Mouse (Mus musculus) hindbrain, embryonic 12.5 days (tissue): ENCODE measurements around the gene Rims3. TPM values are rescaled to one million over a fixed set of nuclear protein-coding genes. Genes with fewer than 3 reads are reported as not detected.

Experiments used
- ATAC-seq: fragments of 200-750 bp; cut with Nextera tagmentation; 2 replicates; pipeline ENCODE4 v1.8.0; 2017; ENCODE audit warnings: moderate TSS enrichment; ENCODE audit not compliant: low FRiP score
- H3K27ac ChIP-seq: fragments of 300-500 bp; sonication (generic); 2 replicates; pipeline ENCODE4 v1.5.1; 2016; ENCODE audit warnings: mild to moderate bottlenecking
- H3K27me3 ChIP-seq: fragments of 300-500 bp; sonication (generic); 2 replicates; pipeline ENCODE4 v1.6.1; 2016; ENCODE audit warnings: mild to moderate bottlenecking
- H3K36me3 ChIP-seq: fragments of 300-500 bp; sonication (generic); 2 replicates; pipeline ENCODE4 v1.6.1; 2016; ENCODE audit warnings: mild to moderate bottlenecking
- H3K4me1 ChIP-seq: fragments of 300-500 bp; sonication (generic); 2 replicates; pipeline ENCODE4 v1.6.1; 2016
- H3K4me2 ChIP-seq: fragments of 300-500 bp; sonication (generic); replicated peaks from 2 replicates; pipeline ENCODE4 v1.6.1; 2016; ENCODE audit warnings: mild to moderate bottlenecking
- H3K4me3 ChIP-seq: fragments of 300-500 bp; sonication (generic); 2 replicates; pipeline ENCODE4 v1.5.1; 2016; ENCODE audit warnings: mild to moderate bottlenecking
- H3K9ac ChIP-seq: fragments of 300-500 bp; sonication (generic); 2 replicates; pipeline ENCODE4 v1.6.1; 2016; ENCODE audit warnings: mild to moderate bottlenecking, moderate library complexity
- H3K9me3 ChIP-seq: fragments of 300-500 bp; sonication (generic); replicated peaks from 2 replicates; pipeline ENCODE4 v1.6.1; 2016; ENCODE audit warnings: mild to moderate bottlenecking
- WGBS: fragments of 180-500 bp; shearing (Covaris S2); methylation state at CpG from one replicate; pipeline ENCODE4 v1.1.7; 2016; 5-methylcytosine and 5-hydroxymethylcytosine counted together
- polyA plus RNA-seq: library from polyadenylated mRNA; unstranded; fragments of >200 nt; fragmentation: Nextera tagmentation; extraction: Ambion mirVana; gene quantifications from 2 replicates; pipeline ENCODE4 v1.2.1, GENCODE M21; 2016

The Rims3 gene
- polyA plus RNA-seq, 1 experiment from 2014 or later: 9.2 TPM

- peaks cover 25% of the 10 kb centered on the region for H3K4me1 ChIP-seq
- H3K4me3 ChIP-seq: no peak overlapping the region
- H3K4me2 ChIP-seq: peak overlapping the region; percentile 22
- 46% methylated on average over 5 of the region's 5 CpGs for WGBS
- no peak overlapping the region for H3K9ac ChIP-seq
- H3K27ac ChIP-seq: peak overlapping the region; percentile 61; the same call in 1 of the 2 replicates
- ATAC-seq: peak; percentile 11; the same call in 1 of the 2 replicates
- no peaks in the 10 kb centered on the region for H3K36me3 ChIP-seq
- peaks cover 37% of the 10 kb centered on the region for H3K27me3 ChIP-seq
- no peaks in the 10 kb centered on the region for H3K9me3 ChIP-seq
Measured at GRCm38 (mm10) chr4:120856376-120856775, 1.8 kb downstream of the Rims3 start.

GRCm38 (mm10) chr4:120859865-120860264, 5.2 kb downstream of the Rims3 start:
- H3K9me3 ChIP-seq: no peaks in the 10 kb centered on the region
- H3K27me3 ChIP-seq: peaks cover 21% of the 10 kb centered on the region
- H3K36me3 ChIP-seq: no peaks in the 10 kb centered on the region
- H3K4me1 ChIP-seq: peaks cover 25% of the 10 kb centered on the region
- no peak overlapping the region for H3K9ac ChIP-seq
- H3K4me3 ChIP-seq: no peak overlapping the region
- WGBS: 83% methylated on average over 7 of the region's 7 CpGs
- no peak overlapping the region for H3K4me2 ChIP-seq
- H3K27ac ChIP-seq: no peak overlapping the region
- ATAC-seq: no peak

- H3K27me3 ChIP-seq: no peaks in the 10 kb centered on the region
- no peak for ATAC-seq
- no peaks in the 10 kb centered on the region for H3K36me3 ChIP-seq
- H3K27ac ChIP-seq: 0 out of 2 replicates have a peak overlapping the region, but pooled peaks have one; percentile 25
- WGBS: 13% methylated on average over 6 of the region's 6 CpGs
- H3K9me3 ChIP-seq: no peaks in the 10 kb centered on the region
- H3K9ac ChIP-seq: no peak overlapping the region
- H3K4me1 ChIP-seq: peaks cover 20% of the 10 kb centered on the region
- no peak overlapping the region for H3K4me2 ChIP-seq
- H3K4me3 ChIP-seq: no peak overlapping the region
Measured at GRCm38 (mm10) chr4:120866211-120866610, 11.6 kb downstream of the Rims3 start.

- no peak overlapping the region for H3K4me2 ChIP-seq
- no peak overlapping the region for H3K4me3 ChIP-seq
- no peak overlapping the region for H3K27ac ChIP-seq
- H3K9ac ChIP-seq: no peak overlapping the region
- H3K27me3 ChIP-seq: no peaks in the 10 kb centered on the region
- WGBS: 77% methylated on average over 5 of the region's 5 CpGs
- H3K9me3 ChIP-seq: no peaks in the 10 kb centered on the region
- peaks cover 20% of the 10 kb centered on the region for H3K4me1 ChIP-seq
- no peak for ATAC-seq
- H3K36me3 ChIP-seq: no peaks in the 10 kb centered on the region
Measured at GRCm38 (mm10) chr4:120868246-120868645, 13.6 kb downstream of the Rims3 start.

- no peaks in the 10 kb centered on the region for H3K9me3 ChIP-seq
Measured at GRCm38 (mm10) chr4:120868988-120869387, 14.4 kb downstream of the Rims3 start.

GRCm38 (mm10) chr4:120870262-120870748, 15.7 kb downstream of the Rims3 start:
- no peaks in the 10 kb centered on the region for H3K9me3 ChIP-seq
- no peak overlapping the region for H3K27ac ChIP-seq
- no peak overlapping the region for H3K4me3 ChIP-seq
- no peaks in the 10 kb centered on the region for H3K36me3 ChIP-seq
- no peak overlapping the region for H3K4me2 ChIP-seq
- no peaks in the 10 kb centered on the region for H3K27me3 ChIP-seq
- ATAC-seq: peak; percentile 38
- peaks cover 20% of the 10 kb centered on the region for H3K4me1 ChIP-seq
- H3K9ac ChIP-seq: no peak overlapping the region
- 50% methylated on average over 7 of the region's 7 CpGs for WGBS

More at GRCm38 (mm10) chr4:120868988-120869387, 14.4 kb downstream of the Rims3 start:
- H3K27ac ChIP-seq: no peak overlapping the region
- no peaks in the 10 kb centered on the region for H3K36me3 ChIP-seq
- no peak overlapping the region for H3K4me2 ChIP-seq
- no peaks in the 10 kb centered on the region for H3K27me3 ChIP-seq
- WGBS: 79% methylated on average over 3 of the region's 3 CpGs
- peaks cover 20% of the 10 kb centered on the region for H3K4me1 ChIP-seq
- no peak overlapping the region for H3K9ac ChIP-seq
- no peak for ATAC-seq
- H3K4me3 ChIP-seq: no peak overlapping the region

- Histone ChIP-seq H3K4me2 (no peak overlapping the region), H3K27me3 (0 out of 2 replicates have a peak, but pooled peaks cover 6% of the 10 kb centered on the region), H3K4me3 (no peak overlapping the region), H3K27ac (no peak overlapping the region), H3K9me3 (no peaks in the 10 kb centered on the region), H3K36me3 (no peaks in the 10 kb centered on the region), H3K9ac (no peak overlapping the region), H3K4me1 (peaks cover 6% of the 10 kb centered on the region; the same call in 1 of the 2 replicates)
- ATAC-seq: no peak
- WGBS: 56% methylated on average over 3 of the region's 3 CpGs
Measured at GRCm38 (mm10) chr4:120875961-120876360, 21.3 kb downstream of the Rims3 start.

- H3K4me3 ChIP-seq: no peak overlapping the region
- no peak overlapping the region for H3K9ac ChIP-seq
- H3K4me2 ChIP-seq: no peak overlapping the region
- no peak overlapping the region for H3K27ac ChIP-seq
- H3K9me3 ChIP-seq: no peaks in the 10 kb centered on the region
- H3K27me3 ChIP-seq: 0 out of 2 replicates have a peak, but pooled peaks cover 6% of the 10 kb centered on the region
- H3K36me3 ChIP-seq: no peaks in the 10 kb centered on the region
- H3K4me1 ChIP-seq: peaks cover 28% of the 10 kb centered on the region
- ATAC-seq: no peak
- 73% methylated on average over 3 of the region's 3 CpGs for WGBS
Measured at GRCm38 (mm10) chr4:120878728-120879127, 24.1 kb downstream of the Rims3 start.

GRCm38 (mm10) chr4:120879386-120879785, 24.8 kb downstream of the Rims3 start:
- 38% methylated on average over 4 of the region's 4 CpGs for WGBS
- Histone ChIP-seq H3K4me2 (no peak overlapping the region), H3K27ac (no peak overlapping the region), H3K27me3 (0 out of 2 replicates have a peak, but pooled peaks cover 6% of the 10 kb centered on the region), H3K4me3 (no peak overlapping the region), H3K9ac (no peak overlapping the region), H3K4me1 (peaks cover 28% of the 10 kb centered on the region), H3K36me3 (no peaks in the 10 kb centered on the region), H3K9me3 (no peaks in the 10 kb centered on the region)
- ATAC-seq: no peak

GRCm38 (mm10) chr4:120880731-120881432, 26.3 kb downstream of the Rims3 start:
- Histone ChIP-seq H3K4me3 (no peak overlapping the region), H3K9me3 (no peaks in the 10 kb centered on the region), H3K27me3 (0 out of 2 replicates have a peak, but pooled peaks cover 6% of the 10 kb centered on the region), H3K27ac (no peak overlapping the region), H3K9ac (no peak overlapping the region), H3K36me3 (no peaks in the 10 kb centered on the region), H3K4me1 (peaks cover 33% of the 10 kb centered on the region), H3K4me2 (no peak overlapping the region)
- WGBS: 66% methylated on average over 6 of the region's 6 CpGs
- no peak for ATAC-seq

GRCm38 (mm10) chr4:120882002-120882625, 27.5 kb downstream of the Rims3 start:
- Histone ChIP-seq H3K9ac (no peak overlapping the region), H3K4me2 (no peak overlapping the region)
- ATAC-seq: peak; percentile 84

More at GRCm38 (mm10) chr4:120882002-120882625, 27.5 kb downstream of the Rims3 start:
- WGBS: 26% methylated on average over 5 of the region's 5 CpGs
- peaks cover 36% of the 10 kb centered on the region for H3K4me1 ChIP-seq
- H3K27me3 ChIP-seq: 0 out of 2 replicates have a peak, but pooled peaks cover 12% of the 10 kb centered on the region
- H3K4me3 ChIP-seq: no peak overlapping the region
- H3K36me3 ChIP-seq: no peaks in the 10 kb centered on the region
- H3K27ac ChIP-seq: no peak overlapping the region
- no peaks in the 10 kb centered on the region for H3K9me3 ChIP-seq
